Mouse (Mus musculus): ENCODE measurements around the gene En1.

Gene En1

DNA sequence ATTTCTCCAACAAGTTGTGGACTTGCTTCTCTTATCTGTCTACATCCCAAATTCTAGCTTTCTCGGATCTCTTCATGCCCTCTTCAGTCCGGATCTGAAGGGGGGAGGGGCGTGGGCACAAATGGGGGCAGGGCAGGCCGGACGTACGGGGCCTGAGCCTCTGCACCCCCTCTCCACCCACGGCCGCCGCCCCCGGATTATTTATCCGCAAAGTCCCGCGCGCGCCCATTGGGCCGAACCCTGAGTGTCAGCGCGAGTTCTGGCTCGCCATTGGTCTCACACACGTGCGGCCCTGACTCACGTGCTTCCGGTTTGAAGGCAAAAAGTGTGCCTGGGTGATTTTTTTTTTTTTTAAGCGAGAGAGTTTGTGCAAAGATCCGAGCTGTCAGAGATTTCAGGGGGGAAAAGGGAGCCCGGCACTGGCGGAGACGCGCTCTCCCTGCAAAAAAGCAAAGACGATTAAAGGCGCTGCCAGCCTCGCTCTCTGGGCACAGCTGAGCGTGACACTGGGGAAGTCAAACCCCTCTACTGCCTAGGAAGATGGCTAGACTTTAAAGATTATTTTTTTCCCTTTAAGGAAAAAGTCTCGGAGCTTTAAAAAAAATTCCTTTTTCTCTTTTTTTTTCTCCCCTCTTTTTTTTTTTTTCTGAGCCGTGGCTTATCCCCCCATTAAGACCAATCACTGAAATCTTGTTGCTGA is at the start of gene En1:
TSS of gene En1 (plus strand) at position 388 of the 700 bp plus-strand sequence.
- peak; percentile 80 for DNase-seq (ENCODE audit: extremely low spot score, low spot score)

GRCm38 (mm10) chr1:120556926-120557846 is 45.0 kb upstream of the En1 start:
- DNase-seq (ENCODE audit: extremely low spot score, low spot score) = no peak

DNA sequence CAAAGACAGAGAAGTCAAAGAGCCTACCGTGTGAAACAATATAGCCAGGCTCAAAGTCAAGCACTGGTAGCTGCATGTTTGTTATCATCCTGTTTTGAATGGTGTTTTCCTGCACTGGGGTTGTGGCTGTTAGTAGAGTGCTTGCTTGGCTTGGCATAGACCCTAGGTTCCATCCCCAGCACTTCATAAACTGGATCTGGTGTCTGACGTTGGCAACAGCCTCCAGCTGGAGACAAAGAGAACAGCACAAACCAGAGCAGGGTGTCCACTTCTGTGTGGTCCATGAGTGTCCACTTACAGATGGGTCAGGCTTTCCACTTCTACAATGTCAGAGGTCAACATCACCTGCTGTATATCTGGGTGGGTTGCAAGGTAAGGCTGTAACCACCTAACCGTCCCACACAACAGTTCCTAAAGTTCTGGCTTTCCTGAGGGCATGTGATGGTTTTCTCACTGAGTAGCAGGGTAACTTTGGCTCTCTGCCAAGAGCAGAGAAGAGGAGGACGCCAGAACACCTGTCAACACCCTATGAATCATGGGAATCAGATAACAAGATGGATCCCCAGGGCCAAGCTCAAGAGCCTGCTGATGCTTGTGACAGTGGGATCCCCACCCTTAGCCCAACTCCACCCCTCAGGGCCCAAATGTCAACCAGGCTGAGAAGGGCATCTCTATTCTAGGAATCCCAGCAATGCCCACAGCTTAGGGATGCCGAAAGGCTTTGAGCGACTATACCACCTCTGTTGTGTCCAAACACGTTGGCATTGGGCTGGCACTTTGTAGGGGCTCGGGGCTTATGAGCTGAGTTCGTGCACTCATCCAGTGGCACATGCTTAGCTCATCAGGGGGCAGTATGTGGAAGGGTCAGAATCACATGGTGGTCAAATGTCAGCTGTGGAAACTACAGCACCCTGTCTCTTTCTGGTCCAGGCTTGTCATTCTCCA is 43.6 kb upstream of the En1 start:
- no peak for DNase-seq (ENCODE audit: extremely low spot score, low spot score)

GRCm38 (mm10) chr1:120559911-120560310 is 42.3 kb upstream of the En1 start:
- DNase-seq (ENCODE audit: extremely low spot score, low spot score) = no peak

GRCm38 (mm10) chr1:120581306-120581705 is 20.9 kb upstream of the En1 start:
- DNase-seq (ENCODE audit: extremely low spot score, low spot score) = no peak

DNA sequence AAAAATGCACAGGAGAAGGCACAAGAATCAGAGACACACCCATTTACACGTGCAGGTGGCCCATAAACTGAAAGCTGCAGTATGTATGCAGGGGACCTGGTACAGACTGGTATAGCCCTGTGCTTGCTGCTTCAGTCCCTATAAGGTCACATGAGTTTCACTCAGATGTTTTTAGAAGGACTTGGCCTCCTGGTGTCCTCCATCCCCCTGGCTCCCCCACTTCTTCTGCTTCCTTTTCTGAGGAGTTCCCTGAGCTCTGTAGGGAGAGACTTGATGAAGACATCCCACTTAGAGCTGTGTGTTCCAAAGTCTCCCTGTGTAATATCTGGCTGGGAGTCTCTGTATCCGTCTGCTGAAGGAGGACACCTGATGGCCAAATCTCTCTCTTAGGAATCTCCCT is 16.7 kb upstream of the En1 start:
- no peak for DNase-seq (ENCODE audit: extremely low spot score, low spot score)

GRCm38 (mm10) chr1:120586500-120587110 is 15.6 kb upstream of the En1 start:
- DNase-seq (ENCODE audit: extremely low spot score, low spot score) = peak; percentile 68

DNA sequence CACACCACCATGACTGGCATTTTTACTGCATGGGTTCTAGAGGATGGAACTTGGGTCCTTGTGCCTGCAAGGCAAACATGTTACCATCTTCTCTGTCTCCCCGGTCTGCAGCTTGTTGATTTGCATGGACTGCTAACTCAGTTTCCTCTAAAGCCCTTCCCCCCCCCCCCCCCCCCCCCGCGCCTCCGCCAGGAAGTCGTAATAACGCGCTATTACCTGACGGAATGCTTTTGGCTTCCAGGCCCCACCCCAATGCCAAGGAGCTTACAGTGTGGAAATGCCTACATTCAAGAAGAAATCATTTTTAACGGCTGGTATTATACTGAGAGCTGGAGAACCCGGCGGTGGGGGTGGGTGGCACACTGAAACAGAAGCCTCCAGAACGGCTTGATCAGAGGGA is 14.8 kb upstream of the En1 start:
- DNase-seq (ENCODE audit: extremely low spot score, low spot score) = no peak

DNA sequence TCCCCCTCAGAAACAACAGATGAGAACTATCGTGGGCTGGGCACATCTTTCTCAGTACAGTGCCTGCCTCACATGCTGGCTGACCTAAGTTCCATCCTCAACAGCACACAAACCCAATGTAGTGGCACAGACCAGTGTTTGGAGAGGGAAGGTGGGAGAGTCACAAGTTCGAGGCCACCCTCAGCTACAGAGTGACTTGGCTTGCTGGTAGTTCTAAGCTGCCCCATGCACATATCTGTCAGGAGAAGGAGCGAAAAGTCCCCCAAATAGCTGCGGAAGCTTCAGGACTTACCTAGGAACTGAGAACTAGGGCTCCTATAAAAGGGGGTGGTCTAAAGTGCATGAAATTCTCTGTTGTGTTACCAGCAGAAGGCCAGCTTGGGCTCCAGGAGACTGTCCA is 14.3 kb upstream of the En1 start:
- DNase-seq (ENCODE audit: extremely low spot score, low spot score) = no peak

- no peak for DNase-seq (ENCODE audit: extremely low spot score, low spot score)
Observed at GRCm38 (mm10) chr1:120588362-120589027, 13.7 kb upstream of the En1 start.

- DNase-seq (ENCODE audit: extremely low spot score, low spot score) = no peak
Observed at GRCm38 (mm10) chr1:120593236-120593919, 8.8 kb upstream of the En1 start.

GRCm38 (mm10) chr1:120594603-120595002 is 7.6 kb upstream of the En1 start:
- DNase-seq (ENCODE audit: extremely low spot score, low spot score) = peak; percentile 59

DNA sequence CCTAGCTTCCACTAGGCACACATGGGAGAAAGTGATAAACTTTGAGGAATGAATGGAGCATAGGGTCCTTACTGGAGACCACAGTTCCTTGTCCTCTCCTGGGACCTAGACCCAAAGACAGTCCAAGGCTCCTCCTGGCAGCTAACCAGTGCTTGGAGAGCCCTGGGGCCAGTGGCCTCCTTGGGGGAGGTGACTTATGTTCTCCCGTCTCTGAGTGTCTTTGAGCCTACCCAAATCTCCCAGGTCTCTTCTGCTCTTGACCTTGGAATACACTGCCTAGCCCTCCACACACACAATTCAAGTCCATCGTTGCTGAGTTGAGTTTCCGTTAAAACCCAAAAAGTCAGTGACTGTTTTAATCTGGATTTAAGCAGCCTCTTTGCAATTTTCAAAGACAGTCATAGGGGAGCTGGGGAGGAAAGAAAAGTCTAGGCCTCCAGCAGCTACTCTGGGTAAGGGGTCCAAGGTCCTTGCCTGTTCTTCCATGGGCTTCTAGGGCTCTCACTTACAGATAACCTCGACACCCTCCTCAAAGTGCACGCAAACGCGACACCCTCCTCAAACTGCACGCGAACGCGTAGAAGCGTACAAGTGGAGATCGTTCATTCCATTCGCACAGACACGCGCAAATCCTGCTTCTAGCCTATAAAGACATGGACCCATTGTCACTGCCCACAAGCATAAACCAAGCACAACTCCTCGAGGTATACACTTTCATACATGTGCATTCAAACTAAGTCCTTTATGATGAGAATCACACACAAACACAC is 6.6 kb upstream of the En1 start:
- peak; percentile 16 for DNase-seq (ENCODE audit: extremely low spot score, low spot score)

- DNase-seq (ENCODE audit: extremely low spot score, low spot score) = peak; percentile 61
Observed at GRCm38 (mm10) chr1:120596319-120596718, 5.9 kb upstream of the En1 start.

DNA sequence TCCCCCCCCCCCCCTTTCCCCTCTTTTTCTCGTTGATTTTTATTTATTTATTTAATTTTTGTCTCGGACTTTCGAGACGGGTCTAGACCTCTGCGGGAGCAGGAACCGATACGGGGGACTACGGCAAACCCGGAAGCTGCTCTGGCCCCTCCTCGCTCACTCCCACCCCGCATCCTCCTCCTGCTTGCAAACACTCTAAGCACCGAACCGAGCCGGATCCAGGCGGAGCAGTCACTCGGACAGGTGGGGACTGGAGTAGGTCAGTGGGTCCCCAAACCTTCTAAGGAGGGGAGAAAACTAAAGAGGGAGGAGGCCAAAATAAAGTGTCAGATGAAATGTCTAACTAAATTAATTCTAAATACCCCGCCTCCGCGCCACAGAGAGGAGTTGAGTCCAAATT is 5.4 kb upstream of the En1 start:
- peak; percentile 48 for DNase-seq (ENCODE audit: extremely low spot score, low spot score)

DNA sequence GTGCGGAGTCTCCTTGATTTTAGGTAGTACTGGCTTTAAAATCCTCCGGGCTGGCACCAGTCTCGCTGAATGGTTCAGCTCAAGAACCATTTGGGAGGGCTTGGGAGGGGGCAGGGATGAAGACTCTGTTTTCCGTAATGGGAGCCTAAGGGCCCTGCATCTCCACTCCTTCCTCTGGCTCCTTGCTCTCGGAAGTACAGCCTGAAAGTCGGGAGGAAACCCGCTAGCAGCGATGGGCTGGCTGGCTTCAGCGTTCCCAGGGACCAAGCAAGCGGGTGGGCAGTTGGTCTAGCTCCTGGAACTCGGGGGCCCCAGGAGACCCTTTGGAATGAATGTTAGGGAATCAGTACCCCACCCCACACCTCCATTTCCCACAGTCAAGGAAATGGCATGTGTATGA is 4.9 kb upstream of the En1 start:
- DNase-seq (ENCODE audit: extremely low spot score, low spot score) = peak; percentile 55

DNA sequence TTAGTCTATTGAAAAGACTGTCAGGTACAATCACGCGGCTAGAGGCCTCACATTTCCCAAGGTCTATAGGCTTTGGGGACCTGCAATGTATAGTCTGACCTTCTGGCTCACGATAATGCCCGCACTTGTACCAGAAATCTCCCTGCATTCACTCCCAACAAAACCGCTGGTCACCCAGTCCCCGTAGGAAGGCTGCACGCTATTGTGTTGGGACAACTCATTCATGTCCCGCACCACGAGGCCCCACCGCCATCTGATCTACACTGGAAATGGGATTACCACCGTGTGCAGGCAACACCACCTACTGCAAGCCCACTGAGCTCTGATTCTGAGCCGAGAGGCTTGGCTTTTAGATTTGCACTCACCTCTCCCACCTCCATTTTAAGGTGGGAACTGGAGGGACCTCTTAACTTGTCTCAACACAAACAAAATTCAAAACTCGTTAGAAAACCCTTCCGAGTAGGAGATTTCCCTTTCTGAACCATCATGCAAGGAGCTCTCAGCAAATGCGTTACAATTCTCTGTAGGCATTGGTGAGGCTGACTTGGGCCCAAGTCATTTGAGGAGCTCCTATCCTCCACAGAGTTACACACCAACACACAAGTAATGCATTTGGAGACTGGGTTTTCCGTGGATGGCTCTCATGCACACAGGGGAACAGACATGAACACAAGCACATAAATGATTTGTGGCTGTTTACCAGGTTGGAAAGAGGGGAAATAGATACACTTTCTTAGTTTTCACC is 3.9 kb upstream of the En1 start:
- DNase-seq (ENCODE audit: extremely low spot score, low spot score) = peak; percentile 44

Measured in neural tube, embryonic 10.5 days (tissue).